In the genomic region with DNA sequence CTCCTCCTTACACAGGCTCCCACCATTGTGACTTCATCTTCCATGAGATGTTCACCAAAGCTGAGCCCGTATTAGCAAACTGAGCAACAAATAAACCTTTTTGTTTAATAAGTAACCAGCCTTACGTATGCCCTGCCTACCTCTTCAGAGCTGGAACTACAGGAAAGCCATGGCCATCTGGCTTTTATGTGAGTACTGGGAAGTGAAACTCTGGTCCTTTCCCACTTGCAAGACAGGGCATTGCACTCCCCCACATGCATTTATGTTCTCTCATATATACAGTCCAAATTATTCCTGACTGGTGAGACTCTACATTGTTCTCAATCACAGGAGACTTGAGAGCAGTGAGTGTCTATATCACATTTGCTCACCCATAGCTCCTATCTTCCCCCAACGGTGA, we compare ENCODE assay signal across 23 mouse cellular contexts. TPM values are rescaled to one million over a fixed set of nuclear protein-coding genes. Genes with fewer than 3 reads are reported as not detected.
DNase-seq lines count a peak whose midpoint lies in the region; ATAC-seq and TF ChIP-seq lines count a peak whose summit lies in the region.
"Had no signal": no experiment of that assay in that cellular context is flagged by ENCODE, and none has a peak within 500 bp of the region (broad histone marks: within the 10 kb centered on the region; RNA-seq: fewer than 3 reads in every experiment).

No protein-coding gene starts in this region.

- TF ChIP-seq RAD21 in CH12.LX (IDR thresholded peaks at IDR 0.05; ENCODE audit: low read depth, low read length), result no peak

- peak; percentile 65; the same call in 1 of the 2 replicates for TF ChIP-seq EP300 in CH12.LX (IDR thresholded peaks at IDR 0.05; ENCODE audit: low read length)

- H3K27ac ChIP-seq in kidney, embryonic 14.5 days (ENCODE audit: low read depth, low read length), result no peak overlapping the region
- H3K27ac ChIP-seq in kidney, embryonic 15.5 days, result no peak overlapping the region
- H3K27ac ChIP-seq in CH12.LX (ENCODE audit: insufficient read depth, low read depth), result peak overlapping the region; percentile 8; the same call in 1 of the 2 replicates
- H3K27ac ChIP-seq: forebrain, embryonic 10.5 days; forebrain, embryonic 13.5 days; gastrocnemius, adult 2 months; hindbrain, embryonic 12.5 days had no signal

- H3K4me2 ChIP-seq in kidney, embryonic 14.5 days (replicated peaks; ENCODE audit: low read depth, low read length), result no peak overlapping the region
- H3K4me2 ChIP-seq in kidney, embryonic 15.5 days, result no peak overlapping the region
- peak overlapping the region; percentile 31; the same call in 1 of the 2 replicates for H3K4me2 ChIP-seq in CH12.LX (ENCODE audit: insufficient read depth, low read depth, poor library complexity, severe bottlenecking)
- H3K4me2 ChIP-seq: forebrain, embryonic 13.5 days; heart, embryonic 11.5 days; hindbrain, embryonic 12.5 days had no signal

- no peak for DNase-seq in CH12.LX (ENCODE audit: extremely low read depth)
- peak; percentile 36 for DNase-seq in splenic B cell, adult 2 months (ENCODE audit: low read depth, low spot score)
- no peak for DNase-seq in testis, postnatal 14 days (ENCODE audit: low spot score)
- DNase-seq in spleen, adult 12 weeks (ENCODE audit: low spot score), result no peak
- DNase-seq: adrenal gland, adult 8-10 months; adrenal gland, postnatal 25 days; cerebellum, adult 11-12 months; cerebellum, adult 8-10 months; cerebellum, postnatal 10 days; cerebellum, postnatal 36 days; gastrocnemius, adult 2 months; gastrocnemius, postnatal 14 days had no signal

- TF ChIP-seq CTCF in CH12.LX (conservative IDR thresholded peaks at IDR 0.05 in 1 of 2, IDR thresholded peaks at IDR 0.05 in 1 of 2; ENCODE audit: low read depth in 2 of 2, low read length in 2 of 2), result no peak

- no peaks in the 10 kb centered on the region for H3K79me2 ChIP-seq in CH12.LX (replicated peaks; ENCODE audit: control insufficient read depth, extremely low read depth, insufficient read depth, poor library complexity, severe bottlenecking)

- TF ChIP-seq POLR2A in CH12.LX (IDR thresholded peaks at IDR 0.05; ENCODE audit: low read depth, low read length), result no peak

- dilution Hi-C loops in CH12.LX (cut with MboI; ENCODE audit: extremely low pct_ligation_motif_present, extremely low pct_unique_long_range_greater_than_20kb, low sequenced_read_pairs), result no loop called here

- 0 out of 2 replicates have a peak, but pooled peaks have one; percentile 24 for ATAC-seq in kidney, embryonic 14.5 days (ENCODE audit: low FRiP score, low TSS enrichment)
- no peak for ATAC-seq in kidney, embryonic 15.5 days (replicated peaks; ENCODE audit: low FRiP score)
- peak; percentile 64 for ATAC-seq in megakaryocyte, adult 5-6 weeks (ENCODE audit: poor library complexity, severe bottlenecking)
- ATAC-seq: activated CD4-positive, CD25-positive, alpha-beta regulatory T cell, adult 4 months; CD4-positive, CD25-positive, alpha-beta regulatory T cell, adult 4 months; forebrain, embryonic 13.5 days; forebrain, embryonic 16.5 days; hindbrain, embryonic 16.5 days had no signal

- H3K4me3 ChIP-seq in kidney, embryonic 14.5 days (ENCODE audit: low read length), result no peak overlapping the region
- H3K4me3 ChIP-seq in kidney, embryonic 15.5 days (replicated peaks), result no peak overlapping the region
- no peak overlapping the region for H3K4me3 ChIP-seq in CH12.LX (replicated peaks in 1 of 3; ENCODE audit: low read depth in 2 of 3, low read length in 2 of 3, poor library complexity in 1 of 3)
- H3K4me3 ChIP-seq: forebrain, embryonic 10.5 days; forebrain, embryonic 13.5 days; gastrocnemius, adult 2 months; hindbrain, embryonic 12.5 days had no signal

- H3K27me3 ChIP-seq in kidney, embryonic 14.5 days (ENCODE audit: control insufficient read depth, insufficient read depth, low read length), result no peaks in the 10 kb centered on the region
- H3K27me3 ChIP-seq in kidney, embryonic 15.5 days, result no peaks in the 10 kb centered on the region
- no peaks in the 10 kb centered on the region for H3K27me3 ChIP-seq in CH12.LX (replicated peaks)
- no peaks in the 10 kb centered on the region for H3K27me3 ChIP-seq in splenic B cell, adult 2 months (ENCODE audit: control insufficient read depth, insufficient read depth, low read length, poor library complexity, severe bottlenecking)
- H3K27me3 ChIP-seq: forebrain, embryonic 13.5 days; hindbrain, embryonic 12.5 days had no signal

- in situ Hi-C loops in CH12.LX (cut with MboI; ENCODE audit: low pct_ligation_motif_present, low pct_unique_long_range_greater_than_20kb, low sequenced_read_pairs), result no loop called here

- WGBS in kidney, embryonic 14.5 days, result 78% methylated on average over 3 of the region's 3 CpGs
- WGBS in kidney, embryonic 15.5 days, result 53% methylated on average over 3 of the region's 3 CpGs

- H3K9me3 ChIP-seq in kidney, embryonic 14.5 days (ENCODE audit: control insufficient read depth, low read length), result no peaks in the 10 kb centered on the region
- H3K9me3 ChIP-seq in kidney, embryonic 15.5 days (replicated peaks), result no peaks in the 10 kb centered on the region
- H3K9me3 ChIP-seq in CH12.LX (replicated peaks; ENCODE audit: low read length), result no peaks in the 10 kb centered on the region
- H3K9me3 ChIP-seq: forebrain, embryonic 10.5 days; forebrain, embryonic 13.5 days; hindbrain, embryonic 12.5 days had no signal

- H3K36me3 ChIP-seq in kidney, embryonic 14.5 days (ENCODE audit: control insufficient read depth, insufficient read depth, low read length), result no peaks in the 10 kb centered on the region
- H3K36me3 ChIP-seq in kidney, embryonic 15.5 days, result no peaks in the 10 kb centered on the region
- H3K36me3 ChIP-seq in CH12.LX (replicated peaks in 1 of 2; ENCODE audit: control insufficient read depth in 1 of 2, insufficient read depth in 1 of 2, low read length in 1 of 2), result no peaks in the 10 kb centered on the region
- no peaks in the 10 kb centered on the region for H3K36me3 ChIP-seq in splenic B cell, adult 2 months (ENCODE audit: control insufficient read depth, insufficient read depth, low read length, poor library complexity, severe bottlenecking)
- H3K36me3 ChIP-seq: forebrain, embryonic 10.5 days; hindbrain, embryonic 12.5 days had no signal

- no peak overlapping the region for H3K9ac ChIP-seq in kidney, embryonic 14.5 days (ENCODE audit: low read depth, low read length)
- H3K9ac ChIP-seq in kidney, embryonic 15.5 days, result no peak overlapping the region
- no peak overlapping the region for H3K9ac ChIP-seq in CH12.LX (ENCODE audit: insufficient read depth, low read depth)
- H3K9ac ChIP-seq: forebrain, embryonic 13.5 days; hindbrain, embryonic 12.5 days had no signal

- H3K4me1 ChIP-seq in kidney, embryonic 14.5 days (ENCODE audit: control insufficient read depth, insufficient read depth, low read length), result no peaks in the 10 kb centered on the region; the same call in 1 of the 2 replicates
- 0 out of 2 replicates have a peak, but pooled peaks cover 11% of the 10 kb centered on the region for H3K4me1 ChIP-seq in kidney, embryonic 15.5 days
- peaks cover 28 to 63% of the 10 kb centered on the region in 2 experiments for H3K4me1 ChIP-seq in CH12.LX (ENCODE audit: control insufficient read depth in 1 of 2, insufficient read depth in 2 of 2)
- H3K4me1 ChIP-seq: forebrain, embryonic 10.5 days; forebrain, embryonic 13.5 days had no signal

TF ChIP-seq in CH12.LX, 34 proteins besides CTCF, POLR2A, EP300 and RAD21:
- TF ChIP-seq RCOR1 (conservative IDR thresholded peaks at IDR 0.05; ENCODE audit: low read depth, low read length) (no peak), IRF4 (IDR thresholded peaks at IDR 0.05; ENCODE audit: low read depth, low read length) (peak; percentile 78)

RNA-seq across cellular contexts. Expression of gene Kctd12, which starts 52.9 kb away (rescaled TPM):
- 8.3 and 13.4 TPM in 2 replicates for polyA plus RNA-seq in kidney, embryonic 14.5 days (2014; fragmentation: Nextera tagmentation; extraction: Ambion mirVana)
- 11.0 and 11.2 TPM in 2 replicates for polyA plus RNA-seq in kidney, embryonic 15.5 days (2015; fragmentation: Nextera tagmentation; extraction: Ambion mirVana)
- total RNA-seq in CH12.LX (2012; rRNA removed) (29.8 and 35.4 TPM in 2 replicates), CH12.LX (2014; rRNA removed) (21.8 and 23.5 TPM in 2 replicates)
- 17.5 and 21.4 TPM in 2 replicates for polyA plus RNA-seq in CH12.LX (2012; ENCODE audit: insufficient read length, low read depth)
- total RNA-seq in megakaryocyte, adult 5-6 weeks (2015), result 460 and 558 TPM in 2 replicates
- total RNA-seq in megakaryocyte, adult 5-6 weeks (2017), result 335 and 358 TPM in 2 replicates
